Mouse (Mus musculus) kidney, postnatal 25 days (tissue): Measurements from ENCODE around the gene Auts2.

Experiments
- DNase-seq, 2 experiments: peaks; one replicate each; pipeline ENCODE4 v3.0.0; 2021; ENCODE audit warnings: mixed read lengths in 2 of 2

The Auts2 gene

GRCm38 (mm10) chr5:132498896-132499295 lies 44.2 kb downstream of the Auts2 start:
- no peak for DNase-seq

- no peak for DNase-seq
These were observed 45.1 kb downstream of the Auts2 start for GRCm38 (mm10) chr5:132498045-132498444.

GRCm38 (mm10) chr5:132492793-132493192 lies 50.4 kb downstream of the Auts2 start:
- no peak for DNase-seq

- DNase-seq = no peak
These were observed 51.1 kb downstream of the Auts2 start for GRCm38 (mm10) chr5:132492040-132492439.

GRCm38 (mm10) chr5:132491508-132491907 lies 51.6 kb downstream of the Auts2 start:
- DNase-seq = no peak

GRCm38 (mm10) chr5:132490326-132490725 lies 52.8 kb downstream of the Auts2 start:
- DNase-seq = no peak

GRCm38 (mm10) chr5:132489736-132490313 lies 53.3 kb downstream of the Auts2 start:
- DNase-seq = peak in 1 of 2 experiments; percentile 29

GRCm38 (mm10) chr5:132486831-132487230 lies 56.3 kb downstream of the Auts2 start:
- peak; percentile 8 to 39 for DNase-seq

GRCm38 (mm10) chr5:132485994-132486393 lies 57.1 kb downstream of the Auts2 start:
- no peak for DNase-seq

- DNase-seq = no peak
These were observed 57.7 kb downstream of the Auts2 start for GRCm38 (mm10) chr5:132485448-132485847.

GRCm38 (mm10) chr5:132481476-132481875 lies 61.7 kb downstream of the Auts2 start:
- DNase-seq = no peak

GRCm38 (mm10) chr5:132480461-132480860 lies 62.7 kb downstream of the Auts2 start:
- DNase-seq = no peak

GRCm38 (mm10) chr5:132479227-132479857 lies 63.8 kb downstream of the Auts2 start:
- no peak for DNase-seq

- DNase-seq = no peak
These were observed 65.6 kb downstream of the Auts2 start for GRCm38 (mm10) chr5:132477533-132477932.

- no peak for DNase-seq
These were observed 70.2 kb downstream of the Auts2 start for GRCm38 (mm10) chr5:132472905-132473321.

GRCm38 (mm10) chr5:132472184-132472829 lies 70.8 kb downstream of the Auts2 start:
- DNase-seq = no peak

GRCm38 (mm10) chr5:132467364-132467743 lies 75.8 kb downstream of the Auts2 start:
- DNase-seq = no peak

- DNase-seq = no peak
These were observed 76.4 kb downstream of the Auts2 start for GRCm38 (mm10) chr5:132466427-132467363.

GRCm38 (mm10) chr5:132462560-132462959 lies 80.6 kb downstream of the Auts2 start:
- no peak for DNase-seq

GRCm38 (mm10) chr5:132458498-132458897 lies 84.6 kb downstream of the Auts2 start:
- DNase-seq = no peak

GRCm38 (mm10) chr5:132452381-132452780 lies 90.8 kb downstream of the Auts2 start:
- no peak for DNase-seq

- no peak for DNase-seq
These were observed 93.1 kb downstream of the Auts2 start for GRCm38 (mm10) chr5:132450071-132450470.
